Mouse (Mus musculus) adrenal gland, postnatal 4 days (tissue): ENCODE results near the gene Mcm2. TPM values are rescaled to one million over a fixed set of nuclear protein-coding genes. Genes with fewer than 3 reads are reported as not detected.

Source experiments
- DNase-seq, 2 experiments: peaks; one replicate each; pipeline ENCODE4 v3.0.0; 2021 to 2022; ENCODE audit warnings: low spot score in 2 of 2, mixed read lengths in 2 of 2
- total RNA-seq, 2 experiments: library from RNA; stranded (reverse); gene quantifications; 2 replicates each; pipeline ENCODE4 v1.2.3; 2021

The Mcm2 gene
- total RNA-seq, 2 experiments from 2014 or later: 69.6 to 83.3 TPM

GRCm38 (mm10) chr6:88854509-88854908 is 44.1 kb downstream of the Mcm2 start:
- DNase-seq: no peak

DNA sequence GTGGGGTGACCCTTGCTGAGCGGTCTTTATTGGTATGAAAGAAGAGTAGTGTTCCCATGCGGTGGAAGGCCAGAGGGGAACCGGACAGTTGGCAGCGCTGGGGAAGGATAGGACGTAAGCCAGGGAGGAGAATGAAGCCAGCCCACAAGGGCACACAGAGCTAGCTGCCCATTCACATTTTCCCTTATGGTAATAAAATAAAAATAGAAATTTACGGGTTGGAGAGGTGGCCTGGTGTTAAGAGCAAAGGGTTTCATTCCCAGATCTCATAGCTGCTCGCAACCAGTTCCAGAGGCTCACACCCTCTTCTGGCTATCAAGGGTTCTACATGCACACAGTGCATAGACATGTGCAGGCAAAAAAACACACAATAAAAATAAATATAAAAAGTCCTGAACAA is 48.5 kb downstream of the Mcm2 start:
- no peak for DNase-seq

DNA sequence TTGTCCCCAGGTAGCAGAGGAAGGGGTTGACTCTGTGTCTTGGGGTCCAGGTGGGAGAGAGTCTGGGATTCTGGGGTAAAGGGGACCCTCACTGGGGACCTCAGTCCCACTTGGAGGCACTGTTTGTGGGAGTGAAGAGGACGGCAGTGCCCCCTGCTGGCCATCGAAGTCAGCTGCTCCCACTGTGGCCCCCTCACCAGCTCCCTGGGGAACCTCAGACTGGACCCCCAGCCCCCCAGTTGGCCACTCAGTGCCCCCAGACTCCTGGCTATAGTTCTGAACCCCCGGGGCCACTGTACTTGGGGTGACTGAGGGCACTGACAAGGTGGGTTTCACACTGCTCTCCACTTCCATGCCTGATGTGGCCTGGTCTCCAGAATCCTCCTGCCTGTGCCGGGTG is 49.3 kb downstream of the Mcm2 start:
- DNase-seq: no peak

GRCm38 (mm10) chr6:88847571-88847970 is 51.0 kb downstream of the Mcm2 start:
- no peak for DNase-seq

GRCm38 (mm10) chr6:88844901-88845565 is 53.5 kb downstream of the Mcm2 start:
- DNase-seq: no peak

- no peak for DNase-seq
Measured at GRCm38 (mm10) chr6:88843781-88844725, 54.5 kb downstream of the Mcm2 start.

- no peak for DNase-seq
Measured at GRCm38 (mm10) chr6:88843241-88843640, 55.3 kb downstream of the Mcm2 start.

DNA sequence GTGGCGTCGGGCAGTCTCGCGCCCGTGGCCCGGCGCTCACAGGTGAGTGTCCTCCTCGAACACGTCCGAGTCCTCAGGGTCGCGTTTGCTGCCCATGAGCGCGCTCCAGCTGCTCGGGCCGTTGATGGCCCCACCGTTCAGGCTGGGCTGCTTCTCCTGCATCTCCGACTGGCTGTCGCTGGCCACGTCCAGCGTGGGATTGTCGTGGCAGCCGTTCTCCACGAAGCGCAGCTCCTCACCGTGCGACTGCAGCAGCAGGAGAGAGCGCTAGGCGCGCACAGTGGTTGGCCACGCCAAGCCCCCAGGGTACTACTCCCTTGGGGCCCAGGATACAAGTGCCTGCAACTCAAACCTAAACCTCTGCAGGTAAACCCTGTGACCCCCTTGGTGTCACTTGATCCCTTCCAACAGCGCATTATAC is 55.8 kb downstream of the Mcm2 start:
- no peak for DNase-seq

DNA sequence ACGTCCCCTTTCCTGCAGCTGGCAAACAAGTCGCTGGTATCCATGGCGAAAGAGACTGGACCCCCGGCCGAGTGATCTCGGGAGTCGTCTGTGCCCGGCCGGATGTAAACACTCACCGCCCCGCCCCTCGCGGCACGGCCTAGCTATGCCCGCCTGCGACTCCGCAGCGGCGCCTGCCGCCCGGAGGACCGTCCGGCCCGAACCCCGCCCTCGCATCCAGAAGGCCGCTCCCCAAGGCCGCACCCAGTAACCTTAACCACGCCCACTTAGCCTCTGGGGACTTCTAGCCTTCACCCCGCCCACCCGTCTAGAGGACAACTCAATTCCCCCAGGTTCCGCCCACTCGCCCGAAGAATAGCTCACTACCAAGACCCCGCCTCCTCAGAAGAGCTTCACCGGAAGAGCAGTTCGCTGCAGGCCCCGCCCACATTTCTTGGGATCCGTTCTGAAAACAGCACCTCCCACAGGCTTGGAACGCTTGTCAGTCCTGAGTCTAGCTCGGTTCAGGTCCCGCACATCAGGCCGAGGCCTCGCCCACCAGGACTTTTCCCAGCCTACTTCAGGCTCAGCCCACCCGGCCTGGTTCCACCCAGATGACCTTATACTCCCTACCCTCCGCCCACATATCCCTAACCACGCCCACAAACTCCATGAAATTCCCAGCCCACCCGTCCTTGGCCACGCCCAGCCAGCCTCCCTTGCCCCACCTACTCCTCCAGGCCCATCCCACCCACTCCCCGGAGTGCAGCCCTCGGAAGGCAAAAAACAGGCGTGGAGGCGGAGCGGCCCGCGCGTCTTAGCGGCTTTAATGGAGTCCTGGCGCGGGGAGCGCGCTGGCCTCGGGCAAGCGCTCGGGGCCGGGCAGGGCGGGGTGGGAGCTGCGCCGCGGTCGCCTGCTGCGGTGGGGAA is 56.5 kb downstream of the Mcm2 start, which contains the start of gene Abtb1:
Gene Abtb1 (minus strand): TSS at position 204 of the 909 bp plus-strand sequence.
- peak; percentile 94 to 99 for DNase-seq

GRCm38 (mm10) chr6:88841514-88841780 is 57.1 kb downstream of the Mcm2 start:
- no peak for DNase-seq

DNA sequence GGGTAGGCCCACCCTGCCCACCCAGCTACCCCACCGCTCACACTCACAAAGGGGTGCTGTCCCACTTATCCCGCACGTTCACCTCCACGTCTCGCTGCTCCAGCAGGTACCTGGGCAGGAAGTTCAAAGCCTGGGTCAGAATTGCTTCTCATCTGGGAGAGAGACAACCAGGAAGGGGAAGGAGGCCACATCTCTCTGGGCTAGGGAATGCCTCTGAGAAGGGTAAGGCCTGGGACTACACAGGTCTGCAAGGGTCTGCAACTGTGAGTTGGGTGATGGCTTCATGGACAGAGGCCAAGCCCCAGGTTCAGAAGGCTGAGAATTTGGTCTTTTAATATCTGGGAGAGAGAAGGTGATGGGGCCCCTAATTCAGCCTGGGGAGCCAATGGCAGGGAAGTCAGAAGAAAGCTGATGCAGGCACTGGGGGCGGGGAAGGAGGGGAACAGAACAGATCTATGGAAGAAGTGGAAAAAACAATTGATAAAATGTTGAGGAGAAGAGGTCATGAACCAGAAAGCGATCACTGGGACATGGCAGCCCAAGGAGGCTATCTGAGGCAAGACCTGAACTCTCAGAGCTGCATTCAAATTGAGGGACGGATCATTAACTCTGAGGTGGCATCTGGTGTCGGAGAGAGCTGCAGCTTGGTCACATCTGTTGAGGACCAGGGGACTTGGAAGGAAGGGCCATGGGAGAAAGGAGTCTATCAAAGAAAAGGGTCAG is 57.6 kb downstream of the Mcm2 start:
- no peak for DNase-seq

DNA sequence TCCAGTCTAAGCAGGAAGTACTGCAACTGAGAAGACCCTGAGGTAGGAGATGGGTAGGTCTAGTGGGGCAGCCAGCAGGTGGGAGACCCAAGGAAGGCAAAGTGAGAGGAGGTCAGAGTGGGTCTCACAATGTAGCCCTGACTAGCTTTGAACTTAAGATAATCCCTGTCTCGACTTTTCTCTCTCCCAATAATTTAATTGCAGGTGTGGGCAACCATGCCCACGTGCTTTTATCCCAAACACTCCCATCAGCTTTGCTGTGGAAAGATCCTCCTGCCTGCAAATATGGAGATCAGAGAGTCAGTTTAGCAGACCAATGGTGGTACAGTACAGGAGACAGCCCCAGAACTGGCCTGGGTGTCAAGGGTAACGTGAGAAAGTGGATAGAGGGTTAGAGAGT is 58.4 kb downstream of the Mcm2 start:
- no peak for DNase-seq

DNA sequence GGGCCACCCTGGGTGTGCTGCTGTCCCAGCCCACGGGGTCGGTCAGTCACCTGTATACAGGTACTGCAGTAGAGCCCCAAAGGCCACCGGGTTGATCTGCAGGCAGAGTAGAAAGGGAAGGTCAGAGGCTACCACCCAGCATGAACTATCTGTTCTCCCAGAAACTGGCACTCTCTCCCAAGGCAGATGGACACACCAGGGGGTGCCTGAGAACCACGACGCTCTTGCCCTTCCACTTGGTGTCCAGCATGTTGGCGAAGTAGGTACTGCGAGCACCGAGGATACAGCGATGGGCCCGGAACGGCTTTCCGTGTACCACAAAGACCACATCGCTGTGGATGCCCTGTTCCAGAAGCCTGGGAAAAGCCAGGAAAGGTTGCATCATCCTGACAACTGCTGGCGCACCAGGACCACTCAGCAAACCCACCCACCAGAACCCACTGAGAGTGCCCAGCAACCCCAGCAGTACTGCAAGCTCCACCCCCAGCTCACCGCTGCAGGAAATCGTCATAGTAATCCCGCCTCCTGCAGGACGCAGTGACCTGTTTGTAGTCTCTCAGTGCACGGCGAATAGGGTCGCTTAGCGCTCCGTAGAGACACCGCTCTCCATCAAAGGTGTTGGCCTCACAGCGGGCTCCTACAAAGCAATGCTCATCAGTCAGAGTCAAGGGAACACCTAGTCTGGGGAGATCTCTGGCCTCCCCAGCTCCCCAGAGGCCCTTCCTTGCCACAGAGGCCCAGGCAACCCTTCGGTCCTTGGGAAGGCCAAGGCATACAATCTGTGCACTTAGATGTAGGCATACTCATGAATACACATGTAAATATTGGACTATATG is 59.2 kb downstream of the Mcm2 start:
- no peak for DNase-seq

GRCm38 (mm10) chr6:88838613-88839012 is 60.0 kb downstream of the Mcm2 start:
- DNase-seq: no peak

- DNase-seq: no peak
Measured at GRCm38 (mm10) chr6:88837999-88838398, 60.6 kb downstream of the Mcm2 start.

- DNase-seq: no peak
Measured at GRCm38 (mm10) chr6:88836178-88836819, 62.3 kb downstream of the Mcm2 start.

DNA sequence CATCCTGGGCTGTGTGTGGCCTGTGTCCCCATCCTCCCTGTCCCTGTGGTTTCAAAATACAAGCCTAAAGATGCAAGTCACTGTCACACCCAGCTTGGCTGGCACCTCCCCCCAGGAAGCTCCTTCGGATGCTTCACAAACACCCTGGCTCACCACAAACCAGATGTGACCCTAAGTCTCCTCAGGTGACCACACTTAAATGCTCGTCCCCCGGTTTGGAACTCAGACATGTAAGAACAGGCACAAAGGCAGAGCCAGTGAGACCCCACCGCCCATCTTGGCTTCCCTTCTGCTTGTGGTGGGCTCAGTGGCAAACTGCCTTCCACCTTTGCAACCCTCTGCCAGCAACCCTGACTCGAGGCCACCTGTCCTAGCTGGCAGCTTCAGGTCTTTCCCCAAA is 63.5 kb downstream of the Mcm2 start:
- DNase-seq: no peak
